In the genomic region with DNA sequence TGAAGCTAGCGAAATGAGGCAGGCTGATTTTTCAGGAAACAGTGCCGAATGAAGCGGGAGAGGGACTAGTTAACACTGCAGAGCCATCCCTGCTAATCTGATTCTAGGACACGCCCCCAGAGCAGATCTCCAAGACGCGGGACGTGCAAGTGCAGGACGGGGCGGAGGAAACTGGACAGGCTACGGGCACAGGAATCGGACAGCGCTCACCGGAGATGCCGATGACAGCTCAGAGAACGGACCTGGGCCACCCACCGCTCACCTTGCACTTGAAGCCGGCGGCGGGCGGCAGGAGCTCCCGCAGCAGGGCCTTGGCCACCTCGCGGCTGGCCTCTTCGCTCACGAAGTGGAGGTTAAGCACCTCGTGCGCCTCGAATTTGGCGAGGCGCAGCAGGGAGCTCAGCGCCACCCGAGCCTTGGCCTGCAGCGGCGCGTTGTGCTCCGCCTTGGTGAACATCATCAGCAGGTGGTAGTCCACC, we compare ENCODE assay signal across 7 mouse cellular contexts. TPM values are rescaled to one million over a fixed set of nuclear protein-coding genes. Genes with fewer than 3 reads are reported as not detected.
DNase-seq lines count a peak whose midpoint lies in the region; ATAC-seq and TF ChIP-seq lines count a peak whose summit lies in the region.

No protein-coding gene starts in this region.

- peak overlapping the region; percentile 96 for H3K4me3 ChIP-seq in gastrocnemius, adult 2 months
- peak overlapping the region; percentile 61 for H3K4me3 ChIP-seq in hindbrain, postnatal 0 days (ENCODE audit: low read length)

- H3K9ac ChIP-seq in hindbrain, postnatal 0 days (replicated peaks; ENCODE audit: low read length), result peak overlapping the region; percentile 72

- WGBS in hindbrain, postnatal 0 days, result under 1% methylated on average over 36 of the region's 36 CpGs

- H3K4me1 ChIP-seq in hindbrain, postnatal 0 days (ENCODE audit: insufficient read depth, low read length), result 0 out of 2 replicates have a peak, but pooled peaks cover 4% of the 10 kb centered on the region

- no peak for TF ChIP-seq CTCF in gastrocnemius, adult 2 months (IDR thresholded peaks at IDR 0.05)
- TF ChIP-seq CTCF in hindbrain, postnatal 0 days (IDR thresholded peaks at IDR 0.05; ENCODE audit: low read depth), result peak; percentile 1; the same call in 1 of the 2 replicates

- no peaks in the 10 kb centered on the region for H3K27me3 ChIP-seq in hindbrain, postnatal 0 days (ENCODE audit: insufficient read depth, low read length)

- peak overlapping the region; percentile 97 for H3K4me2 ChIP-seq in hindbrain, postnatal 0 days (ENCODE audit: low read depth, low read length)

- peak; percentile 82 to 92 for DNase-seq in adrenal gland, adult (ENCODE audit: inconsistent age in 2 of 2, low spot score in 1 of 2)
- DNase-seq in cerebellum, postnatal 10 days, result peak; percentile 80 to 81
- peak; percentile 74 for DNase-seq in gastrocnemius, adult 2 months
- DNase-seq in hindbrain, postnatal 0 days (ENCODE audit: low spot score), result peak; percentile 81
- DNase-seq in left cerebral cortex, postnatal 25 days (ENCODE audit: low spot score in 2 of 2), result peak; percentile 58 to 68
- peak; percentile 67 for DNase-seq in right cerebral cortex, postnatal 25 days

- ATAC-seq in hindbrain, postnatal 0 days, result peak; percentile 52
- peak; percentile 57 for ATAC-seq in megakaryocyte progenitor cell, adult 5-6 weeks (replicated peaks; ENCODE audit: poor library complexity)

- H3K9me3 ChIP-seq in hindbrain, postnatal 0 days (ENCODE audit: low read length), result no peaks in the 10 kb centered on the region

- intact Hi-C loops in gastrocnemius, adult 2 months (cut with DNase I), result loop anchor here (2.0 kb wide), 1 partner anchor 274 kb away; no protein-coding TSS in a partner anchor
- intact Hi-C loops in left cerebral cortex, postnatal 25 days (cut with DNase I), result loop anchor here (5.0 kb wide), 1 partner anchor 272 kb away; no protein-coding TSS in a partner anchor

- H3K36me3 ChIP-seq in hindbrain, postnatal 0 days (ENCODE audit: insufficient read depth, low read length), result no peaks in the 10 kb centered on the region

- H3K27ac ChIP-seq in gastrocnemius, adult 2 months, result peak overlapping the region; percentile 90
- peak overlapping the region; percentile 90 for H3K27ac ChIP-seq in hindbrain, postnatal 0 days

RNA-seq across cellular contexts. Expression of a gene that starts 0.6 kb away (rescaled TPM):
- total RNA-seq in gastrocnemius, adult 2 months (2021), result 1 to 10 TPM; 2.0 to 6.2 TPM
- total RNA-seq in hindbrain, postnatal 0 days (2014; rRNA removed), result 32.8 and 42.4 TPM in 2 replicates
- 18.4 and 21.0 TPM in 2 replicates for polyA plus RNA-seq in hindbrain, postnatal 0 days (2015; fragmentation: Nextera tagmentation; extraction: Ambion mirVana)
- total RNA-seq in left cerebral cortex, postnatal 25 days (2021), result 10 to 100 TPM; 19.0 to 20.9 TPM
- total RNA-seq in megakaryocyte progenitor cell, adult 5-6 weeks (2015), result 14.5 and 16.0 TPM in 2 replicates
- 11.8 and 17.0 TPM in 2 replicates for total RNA-seq in megakaryocyte progenitor cell, adult 5-6 weeks (2017)

Comparison
In these comparisons a context has a peak if more than half of its experiments do, and no peak if none do; other contexts are left out.
1. Peak in every context shown above with its lines: DNase-seq, ATAC-seq, H3K4me3 ChIP-seq and H3K27ac ChIP-seq.